Mouse (Mus musculus) cerebellum, postnatal 25 days (tissue): ENCODE data around the gene Bahd1.

ENCODE experiments used
- DNase-seq, 2 experiments: peaks; one replicate each; pipeline ENCODE4 v3.0.0; 2021; ENCODE audit warnings: mixed read lengths in 2 of 2

The Bahd1 gene

DNA sequence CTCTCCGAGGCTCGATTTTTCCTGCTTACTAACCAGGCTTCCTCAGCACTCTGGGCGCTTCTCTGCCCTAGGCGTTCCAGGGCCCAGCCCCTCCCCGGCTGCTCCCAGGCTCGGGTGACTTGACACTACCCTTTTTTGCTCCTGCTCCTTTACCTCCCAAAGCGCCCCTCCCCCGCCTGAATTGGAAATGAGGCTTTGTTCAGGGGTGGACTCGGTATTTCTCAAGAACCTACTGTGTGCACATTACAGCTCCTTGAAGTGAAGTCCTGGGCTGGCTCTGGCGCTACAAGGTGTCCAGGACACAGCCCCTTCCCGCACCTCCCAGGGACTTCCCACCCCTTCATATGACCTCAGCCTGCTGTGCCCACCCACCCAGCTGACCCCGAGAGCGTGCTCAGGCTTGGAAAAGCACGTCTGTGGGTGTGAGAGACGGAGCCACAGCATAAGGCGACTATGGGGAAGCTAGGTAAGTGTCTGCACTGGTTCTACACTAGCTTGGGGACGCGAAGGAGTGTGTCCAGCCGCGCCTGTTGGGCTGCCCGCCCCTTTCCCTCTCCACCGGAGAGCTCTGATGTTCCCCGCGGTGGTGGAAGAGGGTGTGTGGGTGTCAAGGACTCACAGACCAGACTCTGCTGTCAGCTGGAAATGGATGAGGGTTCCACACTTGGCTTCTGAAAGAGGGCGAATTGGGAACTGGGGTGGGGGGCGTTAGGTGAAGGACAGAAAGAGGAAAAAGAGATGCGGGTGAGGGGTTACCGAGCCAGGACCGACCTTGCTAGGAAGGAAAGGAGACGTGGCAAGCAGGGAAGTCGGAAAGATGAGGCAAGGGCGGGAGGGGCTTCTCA, at the start of gene Bahd1:
Gene Bahd1 (plus strand): TSS at position 397 of the 845 bp plus-strand sequence.
- DNase-seq = peak in 1 of 2 experiments; percentile 50

DNA sequence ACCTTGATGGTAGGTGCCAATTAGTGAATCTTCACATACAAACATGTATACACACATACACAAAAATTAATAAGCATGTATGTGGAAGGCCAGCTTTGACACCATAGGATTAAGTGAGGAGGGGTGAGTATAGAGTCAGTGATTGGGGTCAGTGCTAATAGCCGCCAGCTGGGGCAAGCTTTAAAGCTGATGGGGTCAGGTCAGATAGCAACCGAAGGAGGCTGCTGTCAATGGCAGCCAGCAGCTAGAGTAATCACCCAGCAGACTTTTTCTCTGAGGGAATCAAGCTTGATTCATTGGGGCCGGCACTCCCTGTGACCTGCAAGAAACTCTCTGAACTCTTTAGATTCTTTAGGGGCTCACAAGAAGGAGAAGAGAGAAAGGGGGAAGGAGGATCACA, 48.4 kb upstream of the Bahd1 start:
- no peak for DNase-seq

DNA sequence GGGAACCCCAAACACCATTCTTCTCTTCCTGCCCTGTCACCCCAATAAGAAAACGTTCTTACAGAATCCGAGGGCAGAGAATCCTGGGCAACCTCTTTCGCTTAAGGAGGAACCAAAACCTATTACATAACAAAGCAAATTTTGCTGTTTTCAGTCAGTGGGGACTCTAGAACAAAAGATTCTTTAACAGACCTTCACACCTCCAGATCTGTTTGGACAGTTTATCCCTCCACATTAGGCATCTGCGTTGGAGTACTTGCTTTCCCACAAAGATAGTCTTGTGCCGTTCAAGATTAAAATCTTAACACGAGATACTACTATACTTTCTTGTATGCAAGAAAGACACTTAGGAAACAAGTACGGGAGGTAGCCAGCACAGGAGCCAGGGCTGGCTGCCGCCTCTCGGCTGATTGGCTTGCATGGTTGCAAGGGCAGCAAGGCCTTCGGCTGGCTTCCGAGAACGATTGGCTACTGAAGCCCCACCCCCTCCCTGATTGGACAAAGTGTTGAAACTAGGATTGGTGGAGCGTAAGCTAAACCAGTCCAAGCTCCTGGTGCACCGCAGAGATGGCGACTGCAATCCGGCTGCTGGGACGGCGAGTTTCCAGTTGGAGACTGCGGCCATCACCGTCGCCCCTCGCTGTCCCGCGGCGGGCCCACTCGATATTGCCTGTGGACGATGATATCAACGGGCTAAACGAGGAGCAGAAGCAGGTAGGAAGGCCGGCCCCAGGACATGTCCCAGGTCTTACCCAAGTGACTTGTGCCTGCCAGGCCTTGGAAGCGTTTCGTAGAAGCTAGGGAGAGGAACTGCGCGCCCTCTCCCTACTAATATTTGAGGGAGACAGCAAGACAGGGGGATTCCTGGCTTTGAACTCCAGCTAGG, 38.5 kb upstream of the Bahd1 start, which contains the start of gene Ivd:
Gene Ivd (plus strand): TSS at position 501 of the 886 bp plus-strand sequence.
- peak; percentile 92 to 95 for DNase-seq

DNA sequence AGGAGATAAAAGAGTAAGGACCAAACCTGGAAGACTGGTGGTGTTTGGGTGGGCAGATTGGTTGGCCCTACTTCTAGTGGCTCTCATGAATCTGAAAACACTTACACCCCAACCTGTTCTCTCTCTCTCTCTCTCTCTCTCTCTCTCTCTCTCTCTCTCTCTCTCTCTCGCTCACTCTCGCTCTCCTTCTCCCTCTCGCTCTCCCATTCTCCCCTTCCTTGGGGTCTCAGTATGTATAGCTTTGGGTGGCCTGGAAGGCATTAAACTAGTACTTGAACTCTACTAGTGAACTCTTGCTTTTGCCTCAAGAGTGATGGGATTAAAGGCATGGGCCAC, 37.9 kb upstream of the Bahd1 start:
- DNase-seq = no peak

DNA sequence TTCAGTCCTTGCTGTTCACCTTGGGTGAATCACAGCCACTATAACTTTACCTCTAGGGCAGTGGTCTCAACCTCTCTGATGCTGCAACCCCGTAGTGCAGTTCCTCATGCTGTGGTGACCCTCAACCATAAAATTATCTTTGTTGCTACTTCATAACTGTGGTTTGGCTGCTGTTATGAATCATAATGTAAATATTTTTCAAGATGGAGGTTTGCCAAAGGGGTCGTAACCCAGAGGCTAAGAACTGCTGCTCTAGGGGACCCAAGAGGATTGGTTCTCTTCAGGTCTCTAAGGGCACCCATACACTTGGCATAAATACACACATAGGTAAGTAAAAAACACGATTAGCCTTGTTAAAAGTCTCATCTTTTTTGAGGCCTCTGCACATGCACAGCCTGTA, 29.6 kb upstream of the Bahd1 start:
- DNase-seq = no peak

DNA sequence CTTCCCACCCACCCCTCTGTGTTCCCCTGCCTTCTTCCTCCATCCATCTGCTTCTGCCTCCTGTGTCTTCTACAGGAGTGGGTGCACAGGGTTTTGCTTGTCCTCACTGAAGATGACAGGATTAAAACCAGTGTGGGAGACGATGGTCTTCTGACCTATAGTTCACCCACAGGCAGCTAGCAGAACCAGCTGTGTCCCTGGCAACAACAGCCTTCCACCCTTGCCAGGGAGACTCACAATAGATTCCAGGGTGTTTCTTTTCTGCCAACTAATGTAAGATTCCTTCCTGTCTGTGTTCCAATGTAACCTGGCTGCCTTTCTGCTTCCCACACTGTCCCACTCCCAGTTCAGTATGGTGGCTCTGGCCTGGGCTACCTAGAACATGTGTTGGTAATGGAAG, 29.1 kb upstream of the Bahd1 start:
- no peak for DNase-seq

DNA sequence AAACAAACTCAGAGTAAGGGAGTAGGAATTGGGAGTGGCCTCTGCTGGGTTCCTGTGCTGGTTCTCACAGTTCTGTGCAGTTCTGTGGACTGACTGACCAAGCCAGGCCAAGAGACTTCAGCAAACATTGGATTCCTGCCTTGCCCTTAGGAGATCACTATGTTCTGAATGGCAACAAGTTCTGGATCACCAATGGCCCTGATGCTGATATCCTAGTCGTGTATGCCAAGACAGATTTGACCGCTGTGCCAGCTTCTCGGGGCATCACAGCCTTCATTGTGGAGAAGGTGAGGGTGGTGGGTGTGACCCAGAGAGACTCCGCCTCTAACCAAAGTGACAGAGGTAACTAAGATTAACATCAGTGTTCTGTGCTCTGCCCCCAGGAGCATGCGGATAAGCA, 27.2 kb upstream of the Bahd1 start:
- DNase-seq = no peak

DNA sequence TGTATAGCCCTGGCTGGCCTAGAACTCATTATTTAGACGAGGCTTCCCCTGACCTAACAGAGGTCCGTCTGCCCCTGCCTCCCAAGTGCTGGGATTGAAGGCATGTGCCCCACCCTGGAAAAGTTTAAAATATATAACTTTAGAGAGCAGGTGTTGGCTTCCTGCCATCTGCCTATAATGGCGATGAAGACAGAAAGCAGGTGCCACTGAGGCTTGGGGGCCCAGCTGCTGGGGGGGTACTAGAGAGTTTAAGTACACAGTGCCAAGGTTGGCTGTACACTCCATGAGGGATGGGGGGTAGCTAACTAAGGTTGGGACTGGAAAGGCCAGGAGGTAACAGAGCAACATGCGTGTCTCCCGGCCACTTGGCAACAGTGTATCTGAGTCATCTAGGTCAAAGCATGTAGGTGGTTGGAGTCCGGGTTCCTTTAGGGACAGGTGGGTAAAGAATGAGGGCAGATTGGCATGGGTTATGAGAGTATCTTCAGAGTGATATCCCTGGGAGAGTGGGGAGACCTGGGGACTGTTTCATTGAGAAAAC, 26.2 kb upstream of the Bahd1 start:
- DNase-seq = peak; percentile 51 to 64

DNA sequence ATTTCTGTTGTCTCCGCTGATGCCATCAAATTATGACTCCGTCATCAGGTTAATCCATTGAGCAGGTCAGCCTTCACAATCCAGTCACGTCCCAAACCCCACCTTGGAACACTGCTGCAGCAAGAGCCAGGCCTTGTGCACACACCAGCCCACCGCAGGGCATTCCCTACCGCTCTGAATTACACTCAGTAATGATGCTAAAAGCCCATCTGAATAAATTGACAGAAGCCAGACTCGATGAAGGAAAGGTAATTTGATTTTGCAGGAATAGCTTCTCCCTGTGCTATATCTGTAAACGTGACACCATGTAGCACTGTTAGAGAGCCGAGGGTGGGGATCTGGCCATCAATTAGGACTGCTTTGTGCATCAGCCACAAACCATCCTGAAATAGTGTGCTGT, 24.9 kb upstream of the Bahd1 start:
- no peak for DNase-seq

DNA sequence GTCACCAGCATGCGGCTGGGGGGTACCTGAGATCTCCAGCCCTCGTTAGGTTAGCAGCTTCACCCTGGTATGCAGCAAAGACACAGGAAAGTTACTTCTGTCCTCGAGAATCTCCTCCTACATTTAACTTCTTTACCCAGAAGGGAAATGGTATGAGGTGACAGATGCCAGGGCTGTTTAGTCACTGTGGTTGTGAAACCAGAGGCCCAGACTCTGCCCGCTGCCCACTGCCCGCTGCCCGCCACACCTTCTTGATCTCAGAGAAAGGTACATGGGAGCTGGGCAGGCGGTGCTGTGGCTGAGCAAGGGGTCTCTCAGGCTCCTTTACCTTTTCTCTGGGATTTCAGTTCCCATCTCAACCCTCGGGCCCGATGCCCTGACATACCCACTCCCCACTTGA, 23.7 kb upstream of the Bahd1 start:
- DNase-seq = no peak

DNA sequence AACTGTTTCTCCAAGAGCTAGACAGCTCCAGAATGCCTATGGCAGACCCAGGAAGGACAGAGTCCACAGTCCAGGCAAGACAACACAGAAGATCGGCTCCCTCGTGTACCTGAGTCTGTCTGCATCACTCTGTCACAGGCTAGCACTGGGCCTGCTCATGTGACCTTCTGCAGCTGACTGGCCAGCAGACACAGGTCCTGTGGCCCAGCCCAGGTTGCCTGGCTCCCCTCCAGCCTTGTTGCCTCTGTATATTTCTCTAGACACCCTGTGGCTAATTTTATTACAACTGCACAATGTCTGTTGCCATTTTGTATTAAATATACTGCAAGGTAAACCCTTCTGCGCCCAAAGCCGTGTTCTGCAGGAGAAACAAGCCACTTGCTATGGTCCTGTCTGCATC, 19.2 kb upstream of the Bahd1 start:
- no peak for DNase-seq

DNA sequence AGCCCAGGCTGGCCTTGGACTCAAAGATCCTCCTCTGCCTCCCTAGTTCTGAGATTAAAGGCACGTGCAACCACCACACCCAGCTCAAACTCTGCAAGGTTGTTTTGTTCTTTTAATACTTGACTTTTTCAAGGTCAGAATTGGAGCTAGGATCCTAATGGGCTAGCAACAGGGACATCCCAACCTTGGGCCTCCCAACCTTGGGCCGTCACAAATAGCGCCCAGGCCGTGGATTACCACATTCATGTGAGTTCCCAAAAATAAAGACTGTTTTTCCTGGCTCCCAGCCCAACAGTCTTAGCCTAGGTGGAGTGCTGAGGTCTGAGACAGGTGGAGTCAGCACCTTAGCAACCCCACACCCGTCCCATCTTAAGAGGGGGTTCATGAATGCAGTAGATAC, 18.2 kb upstream of the Bahd1 start:
- DNase-seq = no peak

DNA sequence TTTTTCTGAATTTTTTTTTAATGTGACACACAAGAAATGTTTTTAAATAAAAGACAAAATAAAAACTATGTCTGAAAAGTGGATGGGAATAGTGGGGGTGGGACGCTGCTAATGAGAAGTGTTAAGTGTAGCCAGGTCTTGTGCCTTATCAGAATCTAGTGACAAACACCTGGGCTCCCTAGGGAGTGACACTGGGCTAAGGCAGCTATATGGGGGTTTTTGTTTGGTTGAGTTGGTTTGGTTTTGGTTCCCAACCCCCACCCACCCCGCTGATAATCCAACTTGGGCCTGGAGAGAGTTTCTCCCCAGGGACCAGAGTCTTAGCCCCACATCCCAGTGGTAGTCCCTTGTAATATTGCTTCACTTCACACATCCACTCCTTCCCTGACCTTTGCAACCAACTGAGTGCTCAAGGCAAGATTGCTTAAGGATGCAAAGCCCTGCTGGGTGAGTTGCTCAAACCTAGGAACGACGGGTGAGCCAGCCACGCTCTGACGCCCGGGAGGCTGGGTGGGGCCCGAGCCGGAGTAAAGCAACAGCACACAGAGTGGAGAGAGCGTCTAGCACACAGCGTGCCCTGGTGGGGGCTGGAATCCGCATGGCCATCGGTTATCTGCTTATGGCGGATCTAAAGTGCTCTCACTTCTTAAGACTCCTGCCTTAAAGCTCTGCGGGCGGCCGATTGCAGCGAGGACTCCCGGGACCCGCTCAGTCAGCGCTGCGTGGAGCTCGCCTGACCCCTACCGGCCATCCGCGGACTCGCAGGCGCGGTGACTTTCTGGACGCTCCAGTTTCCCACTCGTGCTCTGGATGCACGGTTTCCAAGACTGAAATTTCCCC, 17.1 kb upstream of the Bahd1 start:
- DNase-seq = peak; percentile 94

DNA sequence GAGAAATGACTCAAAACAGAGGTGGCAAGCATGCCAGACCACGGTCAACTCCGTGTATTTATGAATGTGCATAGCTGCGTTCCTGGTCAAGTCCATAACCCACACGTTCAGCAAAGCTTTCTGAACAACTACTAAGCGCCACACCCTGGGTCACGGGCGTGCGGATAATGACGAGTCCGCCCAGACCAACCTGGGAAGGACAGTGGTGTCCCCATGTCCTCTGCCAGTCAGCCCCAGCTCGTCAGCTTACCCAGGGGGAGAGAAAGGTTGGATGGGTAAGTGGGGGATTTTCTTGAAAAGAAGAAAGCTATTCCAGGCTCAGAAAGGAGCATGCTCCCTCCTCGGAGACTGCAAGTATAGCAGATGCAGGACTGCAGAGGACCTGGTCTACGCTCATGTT, 12.7 kb upstream of the Bahd1 start:
- no peak for DNase-seq

DNA sequence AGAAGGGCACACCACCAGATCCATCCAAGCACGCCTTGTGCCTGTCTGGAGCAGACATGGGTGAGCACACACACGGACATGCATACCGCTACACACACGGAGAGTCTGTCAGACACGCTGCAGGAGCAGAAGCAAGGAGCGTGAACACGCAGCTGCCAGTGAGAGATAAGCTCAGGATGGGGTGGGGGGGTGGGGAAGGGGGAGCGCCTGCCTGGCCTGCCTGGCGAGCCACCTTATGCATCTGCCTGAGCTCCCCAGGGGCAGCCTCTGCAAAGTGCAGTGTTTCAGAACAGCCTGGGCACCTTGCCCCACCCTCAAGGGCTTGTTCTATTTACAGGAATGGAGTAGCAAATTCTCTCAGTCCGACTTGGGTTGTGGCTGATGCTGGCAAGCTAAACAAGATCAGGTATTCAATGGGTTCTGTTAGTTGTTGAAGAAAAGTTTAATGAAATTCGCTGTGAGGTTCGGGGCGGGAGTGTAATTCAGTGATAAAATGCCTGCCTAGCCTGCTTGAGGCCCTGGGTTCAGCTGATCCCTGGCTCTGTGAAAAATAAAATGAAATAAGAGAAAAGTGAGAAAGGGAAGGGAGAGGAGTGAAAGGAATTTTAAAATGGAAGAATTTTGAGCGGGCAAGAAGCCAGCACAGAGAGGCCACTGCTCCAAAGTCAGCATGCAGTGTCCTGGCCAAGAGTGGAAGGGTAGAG, 12.2 kb upstream of the Bahd1 start:
- DNase-seq = no peak

DNA sequence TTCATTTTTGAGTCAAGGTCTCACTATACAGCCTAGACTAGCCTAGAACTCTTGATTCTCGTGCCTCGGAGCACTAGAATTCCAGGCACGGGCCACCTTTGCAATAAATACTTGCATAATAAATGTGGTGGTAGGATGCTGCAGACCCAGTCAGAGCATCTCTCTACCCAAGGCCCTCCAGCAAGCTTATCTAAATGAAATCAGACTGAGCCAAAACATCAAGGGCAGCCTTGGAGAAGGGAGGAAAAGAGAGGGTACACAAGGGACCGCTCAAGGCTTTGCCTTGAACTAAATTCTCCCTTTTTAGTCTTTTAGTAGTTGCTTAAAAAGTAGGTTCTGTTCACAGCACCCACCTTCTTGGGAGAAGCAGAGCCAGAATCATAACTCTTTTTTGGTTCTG, 9.0 kb upstream of the Bahd1 start:
- DNase-seq = no peak

DNA sequence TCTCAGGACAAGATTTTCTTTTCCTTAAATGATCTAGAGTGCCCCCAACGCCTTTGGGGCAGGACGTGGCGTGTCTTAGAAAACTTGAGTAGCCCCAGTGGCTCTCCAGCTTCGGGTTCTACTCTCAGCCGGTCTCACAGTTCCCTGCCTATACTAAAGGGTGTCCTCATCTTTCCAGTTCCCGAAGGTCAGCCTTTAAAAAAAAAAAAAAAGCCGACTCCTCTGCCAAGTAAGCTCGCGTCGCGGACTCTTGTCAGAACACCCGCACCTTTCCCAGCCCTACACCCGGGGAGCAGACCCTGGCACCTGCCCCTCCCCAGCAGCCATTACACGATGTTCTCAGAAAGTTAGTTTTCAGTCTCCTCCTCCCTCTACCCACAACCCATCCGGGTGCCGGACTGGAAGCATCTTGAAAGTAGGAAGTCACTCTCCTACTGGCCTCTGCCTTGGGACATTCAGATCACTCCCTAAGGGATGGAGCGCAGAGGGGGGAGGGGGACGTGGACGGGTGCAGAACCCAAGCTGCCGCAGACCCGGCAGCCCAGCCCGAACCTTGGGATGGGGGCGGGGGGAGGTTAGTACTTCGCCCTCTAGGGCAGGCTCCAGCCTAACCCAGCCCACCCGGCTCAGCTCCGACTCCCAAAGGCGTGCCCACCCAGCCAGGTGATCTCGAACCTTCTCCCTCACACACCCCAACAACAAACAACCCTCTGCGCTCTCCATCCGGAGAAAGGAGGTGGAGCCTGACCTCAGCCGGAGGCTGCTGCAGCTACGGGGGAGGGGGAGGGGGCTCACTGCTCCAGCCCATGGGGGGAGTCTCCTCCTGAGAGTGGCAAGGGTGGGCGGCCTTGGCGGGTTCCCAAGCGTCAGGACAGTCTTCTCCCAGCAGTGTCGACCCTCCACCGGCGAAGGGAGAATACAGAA, 3.9 kb upstream of the Bahd1 start:
- DNase-seq = peak; percentile 50 to 63

DNA sequence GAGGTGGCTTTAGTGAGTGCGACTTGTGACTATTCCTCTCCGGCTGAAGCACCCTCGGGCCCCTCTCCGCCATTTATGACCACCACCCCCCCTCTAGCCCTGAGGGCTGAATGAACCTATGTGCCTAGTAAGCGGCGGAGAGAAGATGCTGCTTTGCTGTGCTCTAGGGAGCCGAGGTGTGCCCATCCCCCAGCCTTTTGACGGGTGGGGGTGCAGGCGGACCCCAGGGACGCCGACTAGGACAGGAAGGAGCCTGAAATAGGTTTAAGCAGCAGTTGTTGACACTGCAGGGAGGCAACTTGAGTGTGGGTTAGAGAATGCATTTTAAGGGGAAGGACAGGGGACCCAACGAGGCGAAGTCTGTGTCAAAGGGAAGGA, 3.3 kb upstream of the Bahd1 start:
- peak in 1 of 2 experiments; percentile 40 for DNase-seq

DNA sequence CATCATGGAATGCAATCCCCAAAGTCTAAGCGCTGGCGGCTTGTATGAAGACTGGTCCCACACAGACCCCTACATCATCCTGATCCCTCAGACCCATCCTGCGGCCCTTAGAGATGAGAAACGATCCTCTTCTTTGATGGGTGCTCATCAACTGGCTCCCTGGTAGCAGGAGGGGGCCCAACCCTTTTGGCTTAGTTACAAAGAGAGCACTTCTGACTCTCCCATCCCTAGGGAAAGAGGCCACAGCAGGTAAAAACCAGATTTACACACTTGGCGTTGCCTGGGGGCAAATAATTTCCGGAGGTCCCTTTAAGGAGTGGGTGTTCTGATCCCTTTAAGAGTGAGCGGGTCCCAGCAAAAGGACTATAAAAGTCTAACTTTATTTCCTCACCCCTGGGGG, 2.8 kb upstream of the Bahd1 start:
- no peak for DNase-seq

DNA sequence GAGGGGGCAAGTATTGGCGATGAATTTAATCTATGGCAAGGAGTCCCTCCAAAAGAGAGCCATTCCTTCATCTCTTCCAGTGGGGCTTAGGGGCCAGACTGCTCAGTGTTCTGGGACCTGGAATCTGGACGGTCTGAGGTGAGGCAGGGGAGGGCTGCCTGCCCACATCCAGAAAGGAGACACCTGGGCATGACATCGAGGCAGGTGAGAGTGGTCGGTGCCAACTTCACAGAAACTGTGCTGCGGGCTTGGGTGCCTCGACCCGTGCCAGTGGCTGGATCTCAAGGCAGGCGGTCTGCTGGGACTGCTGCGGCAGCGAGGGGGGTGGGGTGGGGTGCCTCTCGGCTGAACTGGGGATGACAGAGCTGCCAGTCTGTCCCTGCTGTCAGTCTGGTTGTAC, 2.4 kb upstream of the Bahd1 start:
- no peak for DNase-seq

DNA sequence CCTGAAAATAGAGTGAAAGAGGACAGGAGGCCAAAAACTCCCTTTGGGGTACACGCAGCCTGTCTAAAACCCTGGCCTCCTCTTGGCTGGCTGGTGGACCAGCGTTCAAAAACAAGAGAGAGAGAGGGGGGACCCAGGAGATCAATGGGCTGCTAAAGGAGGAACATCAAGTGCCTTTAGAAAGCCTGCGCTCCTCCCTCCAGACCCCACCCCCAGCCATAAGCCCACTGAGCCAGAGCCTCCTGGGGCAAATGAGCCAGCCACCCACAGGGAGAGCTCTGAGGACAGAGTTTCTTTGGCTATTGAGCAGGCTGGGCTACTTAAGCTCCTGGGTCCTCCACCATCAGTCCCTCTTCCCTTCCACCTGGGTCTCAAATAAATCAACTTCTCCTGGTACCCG, 1.4 kb upstream of the Bahd1 start:
- DNase-seq = no peak
